35 mouse cellular contexts compared by ENCODE assay signal in the genomic region with DNA sequence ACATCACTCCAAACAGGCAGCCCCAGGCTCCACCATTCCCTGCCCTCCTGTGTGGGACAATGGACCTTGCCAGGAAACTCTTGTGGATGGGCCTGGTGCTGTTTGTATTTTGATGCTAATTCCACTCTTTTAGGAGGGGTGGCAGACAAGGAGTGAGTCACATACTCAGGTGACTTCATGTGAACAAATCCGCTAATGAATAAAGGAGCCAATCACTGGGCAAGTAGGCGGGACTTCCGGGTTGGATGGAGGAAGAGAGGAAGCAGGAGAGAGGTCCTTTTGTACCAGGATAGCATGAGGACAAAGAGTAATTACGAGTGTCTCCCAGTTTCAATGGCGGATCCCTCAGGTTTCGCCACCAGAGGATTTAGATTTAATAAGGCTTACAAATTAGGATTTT. TPM values are rescaled to one million over a fixed set of nuclear protein-coding genes. Genes with fewer than 3 reads are reported as not detected.
DNase-seq lines count a peak whose midpoint lies in the region; ATAC-seq and TF ChIP-seq lines count a peak whose summit lies in the region.
"Had no signal": no experiment of that assay in that cellular context is flagged by ENCODE, and none has a peak within 500 bp of the region (broad histone marks: within the 10 kb centered on the region; RNA-seq: fewer than 3 reads in every experiment).

No protein-coding gene starts in this region.

- DNase-seq in ES-E14 (ENCODE audit: low read depth, low spot score) (peak; percentile 75), ZHBTc4 (ENCODE audit: low read depth, low spot score) (peak; percentile 96)
- peak; percentile 22 for DNase-seq in yolk sac, embryonic 10.5 days (ENCODE audit: low spot score)
- no peak for DNase-seq in cerebellum, adult 9-10 months
- DNase-seq: adrenal gland, adult 2 months; adrenal gland, postnatal 14 days; B cell, adult 2 months; cerebellum, adult 11 months; cerebellum, adult 2 months; cerebellum, postnatal 10 days; cerebellum, postnatal 36 days; embryo, embryonic 11 days; gastrocnemius, postnatal 10 days; gastrocnemius, postnatal 36 days; kidney, adult 11 months; kidney, adult 9 months had no signal

- ATAC-seq in intestine, embryonic 15.5 days: 0 out of 2 replicates have a peak, but pooled peaks have one; percentile 19
- ATAC-seq in intestine, embryonic 16.5 days: no peak
- no peak for ATAC-seq in inflammation-experienced regulatory T-cells, adult 6 months
- ATAC-seq in hindbrain, embryonic 12.5 days (ENCODE audit: low FRiP score): no peak
- ATAC-seq: forebrain, embryonic 13.5 days; forebrain, embryonic 16.5 days had no signal

- H3K27ac ChIP-seq in intestine, embryonic 15.5 days: no peak overlapping the region
- no peak overlapping the region for H3K27ac ChIP-seq in intestine, embryonic 16.5 days (ENCODE audit: low read length)
- peak overlapping the region; percentile 90; the same call in 1 of the 2 replicates for H3K27ac ChIP-seq in ES-E14 (ENCODE audit: insufficient read depth, low read depth, low read length, poor library complexity, severe bottlenecking)
- H3K27ac ChIP-seq in hindbrain, embryonic 12.5 days: no peak overlapping the region
- H3K27ac ChIP-seq: embryonic facial prominence, embryonic 10.5 days; embryonic facial prominence, embryonic 13.5 days; forebrain, embryonic 13.5 days; hindbrain, embryonic 10.5 days; hindbrain, embryonic 15.5 days had no signal

- H3K4me2 ChIP-seq in intestine, embryonic 15.5 days (replicated peaks): no peak overlapping the region
- H3K4me2 ChIP-seq in intestine, embryonic 16.5 days (ENCODE audit: low read depth, low read length): no peak overlapping the region
- no peak overlapping the region for H3K4me2 ChIP-seq in hindbrain, embryonic 12.5 days (replicated peaks)
- H3K4me2 ChIP-seq: embryonic facial prominence, embryonic 13.5 days; forebrain, embryonic 13.5 days; heart, embryonic 11.5 days; hindbrain, embryonic 15.5 days had no signal

- H3K9ac ChIP-seq in intestine, embryonic 15.5 days: no peak overlapping the region
- H3K9ac ChIP-seq in intestine, embryonic 16.5 days (ENCODE audit: low read depth, low read length): no peak overlapping the region
- H3K9ac ChIP-seq in ES-E14 (ENCODE audit: insufficient read depth, low read depth, low read length, poor library complexity, severe bottlenecking): peak overlapping the region; percentile 87; the same call in 1 of the 2 replicates
- no peak overlapping the region for H3K9ac ChIP-seq in hindbrain, embryonic 12.5 days
- H3K9ac ChIP-seq: embryonic facial prominence, embryonic 13.5 days; forebrain, embryonic 13.5 days; hindbrain, embryonic 15.5 days had no signal

- peaks cover 27% of the 10 kb centered on the region for H3K36me3 ChIP-seq in intestine, embryonic 15.5 days
- peaks cover 11% of the 10 kb centered on the region for H3K36me3 ChIP-seq in intestine, embryonic 16.5 days (ENCODE audit: control insufficient read depth, insufficient read depth, low read length)
- no peaks in the 10 kb centered on the region; the same call in none of the 2 replicates for H3K36me3 ChIP-seq in ES-E14 (ENCODE audit: control insufficient read depth, insufficient read depth, low read length, poor library complexity, severe bottlenecking)
- H3K36me3 ChIP-seq in hindbrain, embryonic 12.5 days: peaks cover 30% of the 10 kb centered on the region

- WGBS in intestine, embryonic 15.5 days: 93% methylated on average over 6 of the region's 6 CpGs
- 89% methylated on average over 6 of the region's 6 CpGs for WGBS in intestine, embryonic 16.5 days
- WGBS in hindbrain, embryonic 12.5 days: 89% methylated on average over 6 of the region's 6 CpGs

- H3K9me3 ChIP-seq in intestine, embryonic 15.5 days: no peaks in the 10 kb centered on the region
- no peaks in the 10 kb centered on the region for H3K9me3 ChIP-seq in intestine, embryonic 16.5 days (ENCODE audit: control insufficient read depth, low read length)
- H3K9me3 ChIP-seq in ES-E14 (ENCODE audit: control insufficient read depth, insufficient read depth, low read depth, low read length): no peaks in the 10 kb centered on the region
- no peaks in the 10 kb centered on the region for H3K9me3 ChIP-seq in hindbrain, embryonic 12.5 days (replicated peaks)
- H3K9me3 ChIP-seq: embryonic facial prominence, embryonic 10.5 days; embryonic facial prominence, embryonic 13.5 days; forebrain, embryonic 13.5 days; hindbrain, embryonic 15.5 days had no signal

- H3K4me3 ChIP-seq in intestine, embryonic 15.5 days (replicated peaks): no peak overlapping the region
- no peak overlapping the region for H3K4me3 ChIP-seq in intestine, embryonic 16.5 days (ENCODE audit: low read length)
- peak overlapping the region; percentile 61 to 74 for H3K4me3 ChIP-seq in ES-E14 (ENCODE audit: insufficient read depth in 1 of 2, low read depth in 1 of 2, low read length in 2 of 2, poor library complexity in 1 of 2, severe bottlenecking in 1 of 2)
- no peak overlapping the region for H3K4me3 ChIP-seq in hindbrain, embryonic 12.5 days
- H3K4me3 ChIP-seq: embryonic facial prominence, embryonic 10.5 days; embryonic facial prominence, embryonic 13.5 days; erythroblast, embryonic 14.5 days; forebrain, embryonic 13.5 days; hindbrain, embryonic 10.5 days; hindbrain, embryonic 15.5 days had no signal

- no peaks in the 10 kb centered on the region for H3K27me3 ChIP-seq in intestine, embryonic 15.5 days (replicated peaks)
- no peaks in the 10 kb centered on the region for H3K27me3 ChIP-seq in intestine, embryonic 16.5 days (replicated peaks; ENCODE audit: control insufficient read depth, insufficient read depth, low read length)
- H3K27me3 ChIP-seq in hindbrain, embryonic 12.5 days: no peaks in the 10 kb centered on the region
- H3K27me3 ChIP-seq: CH12.LX; embryonic facial prominence, embryonic 13.5 days; forebrain, embryonic 13.5 days; hindbrain, embryonic 15.5 days had no signal

- in situ Hi-C loops in ES-E14 (cut with MboI; ENCODE audit: low sequenced_read_pairs in 2 of 2, unreplicated experiment in 2 of 2): no loop called here

- H3K4me1 ChIP-seq in intestine, embryonic 15.5 days (replicated peaks): no peaks in the 10 kb centered on the region
- H3K4me1 ChIP-seq in intestine, embryonic 16.5 days (ENCODE audit: control insufficient read depth, insufficient read depth, low read length): no peaks in the 10 kb centered on the region
- peaks cover 3 to 4% of the 10 kb centered on the region in 2 experiments; a peak in 2 of 4 replicates for H3K4me1 ChIP-seq in ES-E14 (ENCODE audit: control insufficient read depth in 2 of 2, insufficient read depth in 2 of 2, low read length in 2 of 2, poor library complexity in 1 of 2)
- no peaks in the 10 kb centered on the region for H3K4me1 ChIP-seq in hindbrain, embryonic 12.5 days
- H3K4me1 ChIP-seq: embryonic facial prominence, embryonic 10.5 days; embryonic facial prominence, embryonic 13.5 days; forebrain, embryonic 13.5 days; hindbrain, embryonic 10.5 days; hindbrain, embryonic 15.5 days had no signal

TF ChIP-seq in ES-E14, 5 proteins besides CTCF, POLR2A, EP300 and RAD21:
- no peak for TF ChIP-seq HCFC1 (IDR thresholded peaks at IDR 0.05; ENCODE audit: borderline replicate concordance, insufficient read depth, low read length)
- no peak for TF ChIP-seq ZNF384 (IDR thresholded peaks at IDR 0.05; ENCODE audit: low read depth, low read length)
- TF ChIP-seq ZC3H11A (IDR thresholded peaks at IDR 0.05; ENCODE audit: borderline replicate concordance, low read depth, low read length): no peak
- no peak for TF ChIP-seq MAFK (IDR thresholded peaks at IDR 0.05; ENCODE audit: insufficient read depth, low read depth, low read length)
- no peak for TF ChIP-seq CHD2 (IDR thresholded peaks at IDR 0.05; ENCODE audit: low read depth, low read length)

RNA-seq across cellular contexts. Expression of a gene that starts 15.5 kb away (rescaled TPM):
- polyA plus RNA-seq in intestine, embryonic 15.5 days (2015; fragmentation: Nextera tagmentation; extraction: Ambion mirVana): not detected in 2 replicates
- 0.15 and 0.35 TPM in 2 replicates for polyA plus RNA-seq in intestine, embryonic 16.5 days (2015; fragmentation: Nextera tagmentation; extraction: Ambion mirVana)
- 3.7 and 7.1 TPM in 2 replicates for total RNA-seq in ES-E14 (2012; rRNA removed)
- not detected for polyA plus RNA-seq in inflammation-experienced regulatory T-cells, adult 6 months (2017; shearing (Covaris generic))
- 0.32 and 0.35 TPM in 2 replicates for polyA plus RNA-seq in hindbrain, embryonic 12.5 days (2016; fragmentation: Nextera tagmentation; extraction: Ambion mirVana)
- total RNA-seq: CH12.LX; gastrocnemius, postnatal 36 days; granulocyte monocyte progenitor cell, adult 5-6 weeks; heart, adult 8-10 months; heart, postnatal 25 days; MEL had no signal
- polyA plus RNA-seq: adrenal gland, adult 2 months; embryonic facial prominence, embryonic 13.5 days; erythroblast, embryonic 14.5 days; forebrain, embryonic 13.5 days; heart, embryonic 11.5 days; heart, embryonic 14.5 days; heart, postnatal 0 days; hindbrain, embryonic 10.5 days had no signal

RNA-seq across cellular contexts. Expression of a gene that starts 43.4 kb away (rescaled TPM):
- 40.5 and 43.3 TPM in 2 replicates for polyA plus RNA-seq in intestine, embryonic 15.5 days (2015; fragmentation: Nextera tagmentation; extraction: Ambion mirVana)
- polyA plus RNA-seq in intestine, embryonic 16.5 days (2015; fragmentation: Nextera tagmentation; extraction: Ambion mirVana): 54.3 and 54.8 TPM in 2 replicates
- total RNA-seq in ES-E14 (2012; rRNA removed): 12.2 and 15.0 TPM in 2 replicates
- 10 to 100 TPM; 10.3 to 21.3 (median 10.4) TPM for polyA plus RNA-seq in inflammation-experienced regulatory T-cells, adult 6 months (2017; shearing (Covaris generic))
- polyA plus RNA-seq in hindbrain, embryonic 12.5 days (2016; fragmentation: Nextera tagmentation; extraction: Ambion mirVana): 15.9 and 16.0 TPM in 2 replicates

Comparison
In these comparisons a context has a peak if more than half of its experiments do, and no peak if none do; other contexts are left out.
1. H3K4me3 ChIP-seq: peak in ES-E14 (2 of 2); none in intestine, embryonic 15.5 days (single experiment), intestine, embryonic 16.5 days (single experiment) and hindbrain, embryonic 12.5 days (single experiment).